Mouse (Mus musculus) MEL (cell line): ENCODE data around the gene Sgca. TPM values are rescaled to one million over a fixed set of nuclear protein-coding genes. Genes with fewer than 3 reads are reported as not detected.

Experiments used
- DNase-seq: peaks from one replicate; pipeline ENCODE4 v3.0.0; 2011; ENCODE audit warnings: low read depth, low spot score
- H3K27ac ChIP-seq: 2 replicates; pipeline ENCODE4 v1.5.1; 2012; ENCODE audit warnings: low read depth, mild to moderate bottlenecking, control low read depth, low read length, moderate library complexity; ENCODE audit not compliant: control insufficient read depth
- H3K27me3 ChIP-seq, 2 experiments: fragments of 150-350 bp in 1 of 2; sonication (generic) in 1 of 2; 2 replicates each; pipeline ENCODE4 v1.6.1; 2012; ENCODE audit warnings: low read length in 2 of 2, mild to moderate bottlenecking in 2 of 2, improper control_type of control experiment in 1 of 2, moderate library complexity in 1 of 2; ENCODE audit not compliant: insufficient read depth in 2 of 2, control insufficient read depth in 1 of 2
- H3K36me3 ChIP-seq, 2 experiments: 2 replicates each; pipeline ENCODE4 v1.6.1; 2012 to 2014; ENCODE audit warnings: low read length in 2 of 2, improper control_type of control experiment in 1 of 2, inconsistent platforms in 1 of 2, mild to moderate bottlenecking in 1 of 2; ENCODE audit not compliant: insufficient read depth in 2 of 2, control insufficient read depth in 1 of 2
- H3K4me1 ChIP-seq, 2 experiments: fragments of 150-350 bp in 1 of 2; sonication (generic) in 1 of 2; 2 replicates each; pipeline ENCODE4 v1.6.1; 2012; ENCODE audit warnings: low read length in 2 of 2, improper control_type of control experiment in 1 of 2, mild to moderate bottlenecking in 1 of 2; ENCODE audit not compliant: insufficient read depth in 2 of 2, control insufficient read depth in 1 of 2
- H3K4me3 ChIP-seq, 2 experiments: fragments of 150-350 bp in 1 of 2; sonication (generic) in 1 of 2; 2 replicates each; pipeline ENCODE4 v1.5.1; 2012; ENCODE audit warnings: low read depth in 2 of 2, low read length in 2 of 2, mild to moderate bottlenecking in 2 of 2, moderate library complexity in 2 of 2, control low read depth in 1 of 2, improper control_type of control experiment in 1 of 2; ENCODE audit not compliant: control insufficient read depth in 1 of 2, insufficient read depth in 1 of 2
- H3K79me2 ChIP-seq: 2 replicates; pipeline ENCODE4 v1.6.1; 2012; ENCODE audit warnings: mild to moderate bottlenecking, low read length, moderate library complexity; ENCODE audit not compliant: control insufficient read depth, poor library complexity, insufficient read depth
- H3K9ac ChIP-seq: 2 replicates; pipeline ENCODE4 v1.6.1; 2012; ENCODE audit warnings: low read depth, mild to moderate bottlenecking, control low read depth, low read length, moderate library complexity; ENCODE audit not compliant: control insufficient read depth, poor library complexity, severe bottlenecking
- H3K9me3 ChIP-seq: fragments of 150-350 bp; sonication (generic); replicated peaks from 2 replicates; pipeline ENCODE4 v1.6.1; 2012; ENCODE audit warnings: mild to moderate bottlenecking, low read length, improper control_type of control experiment, moderate library complexity; ENCODE audit not compliant: insufficient read depth
- CHD1 ChIP-seq: IDR thresholded peaks from 2 replicates; pipeline ENCODE4 v1.6.1; 2012; ENCODE audit warnings: low read depth, mild to moderate bottlenecking, inconsistent platforms, low read length, improper control_type of control experiment
- CHD2 ChIP-seq: IDR thresholded peaks from 2 replicates; pipeline ENCODE4 v1.6.1; 2011; ENCODE audit warnings: low read length, improper control_type of control experiment
- CTCF ChIP-seq, 3 experiments: IDR thresholded peaks in 2 of 3; conservative IDR thresholded peaks in 1 of 3; 2 replicates each; pipeline ENCODE4 v1.5.1; 2011 to 2012; ENCODE audit warnings: low read length in 3 of 3, low read depth in 2 of 3, mild to moderate bottlenecking in 2 of 3, improper control_type of control experiment in 1 of 3, inconsistent platforms in 1 of 3, mixed read lengths in 1 of 3, moderate library complexity in 1 of 3; ENCODE audit not compliant: control insufficient read depth in 1 of 3, insufficient read depth in 1 of 3, poor library complexity in 1 of 3, severe bottlenecking in 1 of 3
- GABPA ChIP-seq: IDR thresholded peaks from 2 replicates; pipeline ENCODE4 v1.6.1; 2012; ENCODE audit warnings: low read depth, mild to moderate bottlenecking, inconsistent platforms, low read length, improper control_type of control experiment, moderate library complexity
- GATA1 ChIP-seq: IDR thresholded peaks from 2 replicates; pipeline ENCODE4 v1.6.1; 2011; ENCODE audit warnings: low read depth, low read length, improper control_type of control experiment
- HCFC1 ChIP-seq: IDR thresholded peaks from 2 replicates; pipeline ENCODE4 v1.6.1; 2012; ENCODE audit warnings: low read depth, mild to moderate bottlenecking, inconsistent platforms, low read length, improper control_type of control experiment, moderate library complexity
- KAT2A ChIP-seq: conservative IDR thresholded peaks from 2 replicates; pipeline ENCODE4 v1.6.1; 2012; ENCODE audit warnings: low read depth, low read length, improper control_type of control experiment, inconsistent platforms
- MYB ChIP-seq: IDR thresholded peaks from 2 replicates; pipeline ENCODE4 v1.6.1; 2011; ENCODE audit warnings: mild to moderate bottlenecking, low read depth, low read length, improper control_type of control experiment
- MYC ChIP-seq: IDR thresholded peaks from 2 replicates; pipeline ENCODE4 v1.6.1; 2011; ENCODE audit warnings: low read depth, mild to moderate bottlenecking, low read length, improper control_type of control experiment, moderate library complexity
- NELFE ChIP-seq: IDR thresholded peaks from 2 replicates; pipeline ENCODE4 v1.6.1; 2011; ENCODE audit warnings: low read depth, low read length, improper control_type of control experiment
- NRF1 ChIP-seq: IDR thresholded peaks from 2 replicates; pipeline ENCODE4 v1.6.1; 2014; ENCODE audit warnings: low read depth, mild to moderate bottlenecking, inconsistent platforms, low read length, improper control_type of control experiment, moderate library complexity; ENCODE audit not compliant: poor library complexity, insufficient read depth, severe bottlenecking
- POLR2A ChIP-seq, 2 experiments: IDR thresholded peaks; 2 replicates each; pipeline ENCODE4 v1.6.1; 2011 to 2012; ENCODE audit warnings: low read length in 2 of 2, mild to moderate bottlenecking in 2 of 2, control low read depth in 1 of 2, improper control_type of control experiment in 1 of 2, low read depth in 1 of 2, moderate library complexity in 1 of 2; ENCODE audit not compliant: control insufficient read depth in 1 of 2, insufficient read depth in 1 of 2, poor library complexity in 1 of 2
- RAD21 ChIP-seq: IDR thresholded peaks from 2 replicates; pipeline ENCODE4 v1.6.1; 2011; ENCODE audit warnings: mild to moderate bottlenecking, low read depth, low read length, improper control_type of control experiment
- SMC3 ChIP-seq: IDR thresholded peaks from 2 replicates; pipeline ENCODE4 v1.6.1; 2011; ENCODE audit warnings: low read depth, low read length, improper control_type of control experiment
- TBP ChIP-seq: IDR thresholded peaks from 2 replicates; pipeline ENCODE4 v1.8.0; 2011; ENCODE audit warnings: low read depth, low read length, improper control_type of control experiment
- TCF12 ChIP-seq: IDR thresholded peaks from 2 replicates; pipeline ENCODE4 v1.6.1; 2014; ENCODE audit warnings: low read depth, mild to moderate bottlenecking, inconsistent platforms, low read length, improper control_type of control experiment, moderate library complexity
- USF1 ChIP-seq: IDR thresholded peaks from 2 replicates; pipeline ENCODE4 v1.6.1; 2014; ENCODE audit warnings: low read depth, mild to moderate bottlenecking, inconsistent platforms, low read length, improper control_type of control experiment, moderate library complexity
- ZC3H11A ChIP-seq: IDR thresholded peaks from 2 replicates; pipeline ENCODE4 v1.6.1; 2012; ENCODE audit warnings: low read depth, mild to moderate bottlenecking, inconsistent platforms, low read length, improper control_type of control experiment
- ZNF384 ChIP-seq: IDR thresholded peaks from 2 replicates; pipeline ENCODE4 v1.6.1; 2012; ENCODE audit warnings: low read depth, mild to moderate bottlenecking, inconsistent platforms, low read length, improper control_type of control experiment
- polyA plus RNA-seq, 2 experiments: library from polyadenylated mRNA; stranded (reverse) in 1 of 2; unstranded in 1 of 2; fragments of >175 nt in 1 of 2; fragments of >200 nt in 1 of 2; gene quantifications; 2 replicates each; pipeline versions ENCODE4 v1.2.1 to v1.2.4; 2012; ENCODE audit warnings: low replicate concordance in 2 of 2, low read depth in 1 of 2; ENCODE audit not compliant: insufficient read length in 2 of 2, insufficient read depth in 1 of 2, missing spikeins in 1 of 2
- total RNA-seq: library from RNA; depleted of rRNA; stranded (reverse); fragments of 300-350 nt; gene quantifications from 2 replicates; pipeline ENCODE4 v1.2.3, GENCODE M21; 2012

Sgca gene
- total and polyA plus RNA-seq, 3 experiments, result not detected

- TF ChIP-seq USF1 (no peak), ZNF384 (no peak), TCF12 (no peak), CHD2 (no peak), GATA1 (no peak), POLR2A (IDR thresholded peaks at IDR 0.05; ENCODE audit: control insufficient read depth in 1 of 2, insufficient read depth in 1 of 2, low read depth in 1 of 2, low read length in 2 of 2, poor library complexity in 1 of 2) (no peak), NELFE (no peak), GABPA (no peak), TBP (no peak), ZC3H11A (no peak), KAT2A (no peak), SMC3 (no peak), CHD1 (no peak), RAD21 (no peak), NRF1 (no peak)
- Histone ChIP-seq H3K4me3 (no peak overlapping the region), H3K4me1 (no peaks in the 10 kb centered on the region), H3K9ac (no peak overlapping the region), H3K79me2 (no peaks in the 10 kb centered on the region), H3K36me3 (no peaks in the 10 kb centered on the region), H3K27me3 (peaks cover 10 to 13% of the 10 kb centered on the region in 2 experiments), H3K27ac (no peak overlapping the region), H3K9me3 (no peaks in the 10 kb centered on the region)
- no peak for DNase-seq
Observed at GRCm38 (mm10) chr11:94928820-94929219, 47.3 kb downstream of the Sgca start.

- Histone ChIP-seq H3K9ac (no peak overlapping the region), H3K27me3 (peaks cover 8 to 10% of the 10 kb centered on the region in 2 experiments), H3K4me3 (no peak overlapping the region), H3K27ac (no peak overlapping the region), H3K79me2 (no peaks in the 10 kb centered on the region), H3K4me1 (no peaks in the 10 kb centered on the region), H3K9me3 (no peaks in the 10 kb centered on the region), H3K36me3 (no peaks in the 10 kb centered on the region)
- no peak for DNase-seq
- TF ChIP-seq MYB (no peak), HCFC1 (no peak), CTCF (IDR thresholded peaks at IDR 0.05 in 2 of 3, conservative IDR thresholded peaks at IDR 0.05 in 1 of 3; ENCODE audit: control insufficient read depth in 1 of 3, insufficient read depth in 1 of 3, low read depth in 2 of 3, low read length in 3 of 3, poor library complexity in 1 of 3, severe bottlenecking in 1 of 3) (no peak), MYC (no peak), TBP (no peak)
Observed at GRCm38 (mm10) chr11:94927771-94928291, 48.3 kb downstream of the Sgca start.
